Mouse (Mus musculus): ENCODE data around the gene Snu13. TPM values are rescaled to one million over a fixed set of nuclear protein-coding genes. Genes with fewer than 3 reads are reported as not detected.

Gene Snu13
- total RNA-seq, 4 experiments from 2014 or later, result 77.0 to 94.9 (median 88.2) TPM

DNA sequence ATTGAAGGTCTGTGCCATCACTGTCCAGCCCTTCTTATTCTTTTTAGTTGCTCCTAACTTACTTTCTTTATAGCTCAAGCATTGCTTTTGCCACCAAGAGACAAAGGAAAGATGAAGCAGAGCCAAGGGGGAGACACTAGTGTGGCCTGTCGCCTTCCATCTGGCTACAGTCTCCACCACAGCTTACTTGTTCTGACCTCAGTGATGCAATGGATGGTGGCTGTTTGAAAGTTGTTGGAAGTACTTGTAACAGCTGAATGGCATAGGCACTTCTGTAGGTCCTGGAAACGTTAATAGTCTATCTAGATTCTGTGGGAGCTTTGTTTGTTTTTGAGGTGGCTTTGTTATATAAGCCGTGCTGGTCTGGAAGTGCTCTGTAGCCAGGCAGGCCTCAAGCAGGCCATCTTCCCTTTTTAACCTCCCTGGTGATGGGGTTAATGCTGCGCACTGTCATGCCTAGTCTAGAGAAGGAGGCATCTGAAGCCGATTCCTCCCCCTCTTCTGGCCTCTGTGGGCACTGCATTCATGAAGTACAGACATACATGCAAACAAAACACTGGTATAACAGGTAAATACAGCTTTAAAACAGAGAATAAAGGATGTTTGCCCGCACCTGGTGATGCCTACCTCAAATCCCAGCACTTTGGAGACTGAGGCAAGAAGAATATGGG is 23.3 kb downstream of the Snu13 start:
- DNase-seq, result no peak

DNA sequence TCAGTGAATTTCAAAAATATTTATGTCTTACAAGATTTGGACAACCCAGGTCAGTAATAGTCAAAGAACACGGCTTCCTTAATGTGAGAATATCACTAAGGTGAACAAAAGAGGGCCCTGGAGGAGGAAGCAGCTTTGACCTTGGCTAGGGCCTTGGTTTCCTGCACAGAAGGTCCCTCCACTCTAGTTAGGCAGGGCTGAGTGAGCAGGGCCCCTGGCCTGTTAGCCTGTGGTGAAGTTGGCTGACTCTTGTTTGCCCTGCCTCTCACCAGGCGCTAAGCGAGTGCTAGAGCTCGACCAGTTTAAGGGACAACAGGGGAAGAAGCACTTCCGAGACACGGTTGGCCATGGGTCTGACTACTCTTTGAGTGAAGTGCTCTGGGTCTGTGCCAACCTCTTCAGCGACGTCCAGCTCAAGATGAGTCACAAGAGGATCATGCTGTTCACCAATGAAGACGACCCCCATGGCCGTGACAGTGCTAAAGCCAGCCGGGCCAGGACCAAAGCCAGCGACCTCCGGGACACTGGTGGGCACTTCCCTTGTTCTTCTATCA is 24.8 kb downstream of the Snu13 start:
- peak; percentile 64 for DNase-seq

GRCm38 (mm10) chr15:82019288-82019687 is 28.1 kb downstream of the Snu13 start:
- peak; percentile 42 for DNase-seq

DNA sequence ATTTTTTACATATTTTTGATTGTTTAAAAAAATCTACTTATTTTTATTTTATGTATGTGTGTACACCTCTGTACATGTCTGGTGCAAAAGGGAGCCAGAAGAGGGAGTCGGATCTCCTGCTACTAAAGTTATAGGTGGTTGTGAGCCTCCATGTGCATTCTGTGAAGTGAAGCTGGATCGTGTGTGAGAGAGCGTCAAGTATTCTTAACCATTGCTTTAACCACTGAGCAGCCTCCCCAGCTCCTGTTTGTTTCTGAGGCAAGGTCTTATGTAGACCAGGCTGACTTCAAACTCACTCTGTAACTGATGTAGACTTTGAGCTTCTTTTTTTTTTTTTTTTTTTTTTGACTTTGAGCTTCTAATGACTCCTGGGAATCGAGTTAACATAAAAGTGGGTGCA is 29.9 kb downstream of the Snu13 start:
- DNase-seq, result no peak

- DNase-seq, result no peak
These were observed 30.6 kb downstream of the Snu13 start for GRCm38 (mm10) chr15:82016830-82017229.

DNA sequence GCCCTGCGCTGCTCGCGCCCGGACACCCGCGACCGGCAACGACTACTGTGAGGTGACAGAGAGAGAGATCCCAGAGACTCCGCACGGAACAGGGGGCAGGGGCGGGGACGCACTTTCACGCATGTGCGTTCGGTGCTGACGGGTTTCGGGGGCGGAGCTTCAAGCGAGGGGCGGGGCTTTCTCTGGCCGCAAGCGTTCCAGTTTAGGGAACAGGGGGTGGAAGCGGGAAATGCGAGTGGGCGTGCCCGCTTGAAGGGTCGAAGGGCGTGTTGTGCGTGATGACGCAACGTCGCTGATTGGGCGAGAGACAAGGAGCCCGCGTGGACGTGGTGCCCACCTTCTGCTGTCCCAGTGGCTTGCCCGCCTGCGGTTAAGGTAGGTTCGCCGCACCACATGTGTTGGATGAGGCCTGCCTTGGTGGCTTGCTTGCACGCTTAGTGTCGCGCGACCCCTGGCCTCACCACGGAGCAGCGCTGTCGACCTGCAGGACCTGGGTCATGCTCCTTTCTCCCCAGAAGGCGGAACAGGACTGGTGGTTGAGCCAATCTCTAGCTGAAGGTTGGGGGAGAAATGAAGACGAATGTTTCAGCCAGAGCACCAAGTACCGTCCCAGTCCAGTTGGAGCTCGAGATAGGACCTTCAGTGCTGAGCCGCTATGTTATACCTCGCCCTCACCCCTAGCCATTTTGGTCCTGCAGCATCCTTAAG is 31.1 kb downstream of the Snu13 start:
- peak; percentile 99 for DNase-seq

DNA sequence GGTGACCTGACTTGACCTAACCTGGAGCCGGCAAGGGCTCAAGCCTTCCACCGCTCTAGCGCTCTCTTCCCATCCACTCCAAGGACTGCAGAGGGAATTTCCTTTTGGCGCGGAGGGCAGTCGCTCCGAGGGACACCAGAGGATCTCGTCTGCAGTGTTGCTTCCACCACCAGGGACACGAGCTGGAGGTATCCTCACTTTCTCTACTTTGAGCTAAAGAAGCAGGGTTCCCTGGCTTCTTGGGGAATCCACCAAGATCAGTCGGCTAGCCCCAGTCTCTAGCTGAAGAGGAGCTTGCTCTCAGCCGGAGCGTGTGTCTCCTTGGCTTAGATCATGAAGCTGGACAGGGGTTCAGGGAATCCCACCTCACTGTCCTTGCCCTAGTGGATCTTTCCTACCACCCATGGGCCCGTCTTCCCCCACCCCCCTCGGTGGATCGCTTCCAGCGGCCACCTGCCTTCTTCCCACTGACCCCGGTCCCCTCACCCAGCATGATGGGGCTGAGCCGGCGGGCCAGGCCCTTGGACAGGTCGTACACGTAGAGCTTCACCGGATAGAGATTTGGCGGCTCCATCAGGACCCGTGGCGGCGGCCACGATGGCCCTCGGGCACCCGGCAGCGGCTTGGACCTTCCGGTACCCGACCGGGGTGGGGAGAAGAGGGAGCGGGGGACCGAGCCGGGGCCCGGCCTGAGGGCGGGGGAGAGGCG is 31.9 kb downstream of the Snu13 start:
- DNase-seq, result no peak

GRCm38 (mm10) chr15:82014745-82015391 is 32.5 kb downstream of the Snu13 start:
- DNase-seq, result no peak

DNA sequence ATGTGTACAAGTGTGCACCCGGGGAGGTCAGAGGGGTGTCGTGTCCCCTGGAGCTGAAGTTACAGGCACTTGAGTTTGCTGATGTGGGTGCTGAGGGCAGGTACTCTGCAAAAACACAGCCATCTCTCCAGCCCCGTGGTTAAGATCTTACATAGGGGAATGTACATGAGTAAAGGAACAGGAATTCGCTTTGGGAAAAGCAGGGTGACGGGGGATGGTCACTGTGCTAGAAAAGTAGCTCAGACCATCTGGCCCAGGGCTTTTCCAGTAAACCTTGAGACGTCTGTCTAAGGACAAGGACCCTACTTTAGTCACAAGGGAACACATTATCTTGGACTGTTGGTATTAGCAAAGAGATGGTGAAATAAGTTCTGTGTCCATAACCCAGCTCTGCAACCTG is 35.5 kb downstream of the Snu13 start:
- no peak for DNase-seq

DNA sequence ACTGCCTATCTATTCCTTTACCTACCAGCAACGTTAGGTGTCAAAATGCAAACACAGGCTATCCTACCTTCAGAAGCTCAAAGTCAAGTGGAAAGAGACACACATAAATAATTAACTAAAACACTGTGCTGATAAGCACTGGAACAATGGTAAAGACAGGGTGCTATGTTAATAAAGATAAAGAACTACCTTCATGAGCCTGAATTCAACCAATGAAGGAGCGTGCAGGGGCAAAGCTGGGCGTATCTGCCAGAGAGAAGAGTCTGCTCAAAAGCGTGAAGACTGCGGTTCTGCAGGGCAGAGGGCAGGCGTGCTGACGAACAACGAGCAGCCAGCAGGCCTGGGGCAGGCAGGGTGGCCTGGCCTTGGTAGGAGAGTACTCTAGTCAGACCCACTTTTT is 43.1 kb downstream of the Snu13 start:
- no peak for DNase-seq

DNA sequence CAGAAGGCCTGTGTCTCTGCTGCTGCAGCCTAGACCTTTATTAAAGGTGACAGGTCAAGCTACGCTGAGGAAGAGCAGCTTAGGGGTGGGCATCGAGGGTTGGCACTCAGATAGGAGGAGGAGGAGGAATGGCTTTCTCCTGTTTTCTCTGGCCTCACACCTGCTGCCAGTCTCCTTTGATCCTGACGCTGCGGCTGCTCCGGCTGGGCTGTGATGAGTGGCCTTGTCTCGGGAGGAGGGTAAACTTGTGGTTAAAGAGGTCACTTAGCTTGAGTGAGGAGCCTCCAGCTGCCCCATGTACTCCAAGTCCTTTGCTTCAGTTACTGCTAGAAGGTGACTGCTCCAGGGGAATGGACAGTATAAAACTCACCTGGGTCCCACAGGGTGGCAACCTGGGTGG is 53.4 kb downstream of the Snu13 start:
- DNase-seq, result no peak

- no peak for DNase-seq
These were observed 56.8 kb downstream of the Snu13 start for GRCm38 (mm10) chr15:81990549-81990948.

Other genes starting within 250 kb of the Snu13 start
- 100 to 1,000 TPM in 3 of 4 experiments, 10 to 100 TPM in 1; 93.1 to 190 (median 160) TPM for gene Tef, start 245.2 kb downstream of the Snu13 start, total RNA-seq (2022)
- 10 to 100 TPM; 63.9 to 97.0 (median 69.1) TPM for gene Tob2, start 188.8 kb downstream of the Snu13 start, total RNA-seq (2022)
- gene Phf5a, start 175.7 kb downstream of the Snu13 start, total RNA-seq (2022), result 10 to 100 TPM; 44.2 to 61.3 (median 51.4) TPM
- 100 to 1,000 TPM; 297 to 630 (median 469) TPM for gene Aco2, start 175.3 kb downstream of the Snu13 start, total RNA-seq (2022)
- gene Polr3h, start 121.4 kb downstream of the Snu13 start, total RNA-seq (2022), result 10 to 100 TPM; 27.5 to 39.2 (median 31.5) TPM
- gene Csdc2, start 110.8 kb downstream of the Snu13 start, total RNA-seq (2022), result 10 to 100 TPM in 2 of 4 experiments, 1 to 10 TPM in 2; 8.6 to 33.7 (median 19.6) TPM
- 100 to 1,000 TPM in 2 of 4 experiments, 10 to 100 TPM in 2; 71.1 to 132 (median 86.3) TPM for gene Pmm1, start 86.7 kb downstream of the Snu13 start, total RNA-seq (2022)
- gene 1700029P11Rik, start 67.1 kb downstream of the Snu13 start, total RNA-seq (2022), result not detected
- 10 to 100 TPM; 64.2 to 93.2 (median 75.4) TPM for gene Xrcc6, start 59.8 kb downstream of the Snu13 start, total RNA-seq (2022)
- 100 to 1,000 TPM in 2 of 4 experiments, 10 to 100 TPM in 2; 50.8 to 137 (median 93.4) TPM for gene Desi1, start 13.7 kb downstream of the Snu13 start, total RNA-seq (2022)
- gene 4930407I10Rik, start 11.6 kb upstream of the Snu13 start, total RNA-seq (2022), result not detected
- 1 to 10 TPM in 3 of 4 experiments, under 1 TPM in 1; 0.74 to 4.1 (median 2.4) TPM for gene Mei1, start 22.4 kb upstream of the Snu13 start, total RNA-seq (2022)
- gene Ccdc134, start 80.3 kb upstream of the Snu13 start, total RNA-seq (2022), result 10 to 100 TPM in 3 of 4 experiments, 1 to 10 TPM in 1; 8.9 to 13.7 (median 12.5) TPM
- 100 to 1,000 TPM in 2 of 4 experiments, 10 to 100 TPM in 2; 83.2 to 144 (median 107) TPM for gene Srebf2, start 99.6 kb upstream of the Snu13 start, total RNA-seq (2022)
- under 1 TPM in 3 of 4 experiments, not detected in 1; 0.14 to 0.24 (median 0.17) TPM for gene Shisa8, start 165.2 kb upstream of the Snu13 start, total RNA-seq (2022)
- under 1 TPM in 2 of 4 experiments, not detected in 2; 0.45 to 0.92 TPM for gene Tnfrsf13c, start 176.8 kb upstream of the Snu13 start, total RNA-seq (2022)
- gene Cenpm, start 197.2 kb upstream of the Snu13 start, total RNA-seq (2022), result 1 to 10 TPM in 3 of 4 experiments, under 1 TPM in 1; 0.87 to 3.8 (median 1.8) TPM
- gene 1500009C09Rik, start 204.8 kb upstream of the Snu13 start, total RNA-seq (2022), result under 1 TPM; 0.35 to 0.62 (median 0.39) TPM
- 1 to 10 TPM; 3.0 to 6.9 (median 3.5) TPM for gene Sept3, start 227.3 kb upstream of the Snu13 start, total RNA-seq (2022)

All from adrenal gland, adult 8-10 months (tissue).